Mouse (Mus musculus) hindbrain, embryonic 12.5 days (tissue): ENCODE data around the gene Agrp. TPM values are rescaled to one million over a fixed set of nuclear protein-coding genes. Genes with fewer than 3 reads are reported as not detected.

Source experiments
- ATAC-seq: fragments of 200-750 bp; cut with Nextera tagmentation; 2 replicates; pipeline ENCODE4 v1.8.0; 2017; ENCODE audit warnings: moderate TSS enrichment; ENCODE audit not compliant: low FRiP score
- H3K27ac ChIP-seq: fragments of 300-500 bp; sonication (generic); 2 replicates; pipeline ENCODE4 v1.5.1; 2016; ENCODE audit warnings: mild to moderate bottlenecking
- H3K27me3 ChIP-seq: fragments of 300-500 bp; sonication (generic); 2 replicates; pipeline ENCODE4 v1.6.1; 2016; ENCODE audit warnings: mild to moderate bottlenecking
- H3K36me3 ChIP-seq: fragments of 300-500 bp; sonication (generic); 2 replicates; pipeline ENCODE4 v1.6.1; 2016; ENCODE audit warnings: mild to moderate bottlenecking
- H3K4me1 ChIP-seq: fragments of 300-500 bp; sonication (generic); 2 replicates; pipeline ENCODE4 v1.6.1; 2016
- H3K4me2 ChIP-seq: fragments of 300-500 bp; sonication (generic); replicated peaks from 2 replicates; pipeline ENCODE4 v1.6.1; 2016; ENCODE audit warnings: mild to moderate bottlenecking
- H3K4me3 ChIP-seq: fragments of 300-500 bp; sonication (generic); 2 replicates; pipeline ENCODE4 v1.5.1; 2016; ENCODE audit warnings: mild to moderate bottlenecking
- H3K9ac ChIP-seq: fragments of 300-500 bp; sonication (generic); 2 replicates; pipeline ENCODE4 v1.6.1; 2016; ENCODE audit warnings: mild to moderate bottlenecking, moderate library complexity
- H3K9me3 ChIP-seq: fragments of 300-500 bp; sonication (generic); replicated peaks from 2 replicates; pipeline ENCODE4 v1.6.1; 2016; ENCODE audit warnings: mild to moderate bottlenecking
- WGBS: fragments of 180-500 bp; shearing (Covaris S2); methylation state at CpG from one replicate; pipeline ENCODE4 v1.1.7; 2016; 5-methylcytosine and 5-hydroxymethylcytosine counted together
- microRNA counts: library from miRNA; unstranded; fragments of <30 nt; microRNA quantifications from one replicate; lab custom pipeline; 2017
- microRNA-seq: library from miRNA; unstranded; fragments of <30 nt; microRNA quantifications from one replicate; pipeline ENCODE4, GENCODE M21; 2017
- polyA plus RNA-seq: library from polyadenylated mRNA; unstranded; fragments of >200 nt; fragmentation: Nextera tagmentation; extraction: Ambion mirVana; gene quantifications from 2 replicates; pipeline ENCODE4 v1.2.1, GENCODE M21; 2016

Agrp gene
- polyA plus RNA-seq, 1 experiment from 2014 or later: 1.3 TPM

DNA sequence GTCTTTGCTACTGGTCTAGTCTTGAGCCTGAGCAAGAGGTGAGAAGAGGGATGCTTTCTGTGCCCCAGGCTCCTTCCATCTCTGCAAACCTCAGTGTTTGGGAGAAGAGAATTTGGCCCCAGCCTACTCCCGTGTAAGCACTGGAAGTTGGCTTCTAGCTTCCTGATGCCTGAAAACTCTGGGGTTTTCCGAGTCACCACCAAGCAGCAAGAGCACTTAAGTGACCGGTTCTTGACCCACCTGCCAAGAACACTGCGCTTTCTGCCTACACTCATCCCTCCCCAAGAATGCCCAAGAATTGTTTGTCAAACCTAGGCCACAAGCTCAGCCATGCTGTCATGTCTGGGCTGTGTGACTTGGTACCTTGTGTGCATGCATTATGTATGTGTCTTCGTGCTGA, 116.7 kb downstream of the Agrp start:
- peaks cover 37% of the 10 kb centered on the region for H3K36me3 ChIP-seq
- H3K4me3 ChIP-seq: peak overlapping the region; percentile 66; the same call in 1 of the 2 replicates
- peaks cover 56% of the 10 kb centered on the region for H3K4me1 ChIP-seq
- H3K9ac ChIP-seq: peak overlapping the region; percentile 47
- H3K9me3 ChIP-seq: no peaks in the 10 kb centered on the region
- WGBS: 19% methylated on average over 5 of the region's 5 CpGs
- H3K27me3 ChIP-seq: peaks cover 11% of the 10 kb centered on the region
- H3K4me2 ChIP-seq: peak overlapping the region; percentile 96
- ATAC-seq: no peak
- peak overlapping the region; percentile 83 for H3K27ac ChIP-seq

DNA sequence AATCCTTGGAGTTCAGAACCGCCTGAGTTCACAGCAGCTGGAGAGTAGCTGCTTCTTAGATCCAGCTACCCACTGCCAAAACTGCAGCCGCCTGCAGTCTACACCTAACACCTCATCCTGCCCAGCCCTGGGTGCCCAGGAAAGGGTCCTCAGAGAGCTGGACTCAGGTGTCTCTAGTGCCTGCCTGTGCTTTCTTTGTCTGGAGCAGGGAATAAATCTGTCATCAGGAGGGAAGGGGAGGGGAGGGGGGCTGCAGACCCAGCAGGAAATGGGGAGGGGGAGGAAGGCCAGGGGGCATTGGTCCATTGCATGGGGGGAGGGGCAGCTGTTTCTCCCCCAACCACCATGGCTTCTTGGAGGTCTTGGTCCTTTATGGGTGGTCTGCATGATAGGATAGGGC, 117.6 kb downstream of the Agrp start:
- Histone ChIP-seq H3K9ac (peak overlapping the region; percentile 87), H3K9me3 (no peaks in the 10 kb centered on the region), H3K27ac (peak overlapping the region; percentile 83), H3K4me3 (peak overlapping the region; percentile 66), H3K27me3 (peaks cover 20% of the 10 kb centered on the region), H3K4me2 (peak overlapping the region; percentile 96), H3K4me1 (peaks cover 56% of the 10 kb centered on the region), H3K36me3 (peaks cover 28% of the 10 kb centered on the region)
- no peak for ATAC-seq
- 2% methylated on average over 2 of the region's 2 CpGs for WGBS

DNA sequence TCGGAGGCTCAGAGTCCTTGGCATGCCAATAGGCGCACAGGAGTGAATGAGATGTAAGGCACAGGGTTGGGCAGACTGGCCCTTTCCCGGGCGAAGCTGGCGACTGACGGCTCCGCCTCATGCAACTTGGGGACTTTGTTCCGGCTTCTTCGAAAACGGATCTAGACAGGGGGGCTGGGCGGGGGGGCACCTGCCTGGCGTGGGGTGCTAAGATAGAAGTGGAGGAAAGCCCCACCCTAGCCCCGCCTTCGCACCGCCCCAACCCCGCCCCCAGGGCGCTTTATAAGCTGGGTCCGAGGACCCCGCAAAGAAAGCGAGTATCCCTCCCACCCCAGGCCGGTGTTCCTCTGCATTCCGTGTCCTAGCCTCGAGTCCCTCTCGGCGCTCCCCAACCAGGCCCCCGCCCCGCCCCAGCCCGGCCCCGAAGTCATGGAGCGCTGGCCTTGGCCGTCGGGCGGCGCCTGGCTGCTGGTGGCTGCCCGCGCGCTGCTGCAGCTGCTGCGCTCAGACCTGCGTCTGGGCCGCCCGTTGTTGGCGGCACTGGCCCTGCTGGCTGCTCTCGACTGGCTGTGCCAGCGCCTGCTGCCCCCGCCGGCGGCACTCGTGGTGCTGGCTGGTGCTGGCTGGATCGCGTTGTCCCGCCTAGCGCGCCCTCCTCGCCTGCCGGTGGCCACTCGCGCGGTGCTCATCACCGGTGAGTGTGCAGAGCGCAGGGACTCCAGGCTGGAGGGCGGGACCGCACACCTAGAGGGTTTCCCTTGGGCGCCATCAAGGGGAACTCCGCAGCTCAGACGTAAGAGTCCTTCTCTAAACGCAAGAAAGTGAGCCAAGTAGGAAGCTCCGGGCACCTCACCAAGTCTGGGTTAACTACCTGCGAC, 118.5 kb downstream of the Agrp start, which contains the start of gene Hsd11b2:
TSS of gene Hsd11b2 (plus strand) at position 320 of the 878 bp plus-strand sequence.
- Histone ChIP-seq H3K4me3 (peak within 1 kb of the TSS; percentile 66), H3K9me3 (no peaks in the 10 kb centered on the region), H3K27me3 (peaks cover 20% of the 10 kb centered on the region), H3K27ac (peak within 1 kb of the TSS; percentile 83), H3K4me1 (peaks cover 56% of the 10 kb centered on the region), H3K9ac (peak within 1 kb of the TSS; percentile 87), H3K4me2 (peak within 1 kb of the TSS; percentile 96), H3K36me3 (peaks cover 19% of the 10 kb centered on the region)
- ATAC-seq: peak; percentile 65
- WGBS: under 1% methylated on average over 66 of the region's 68 CpGs

DNA sequence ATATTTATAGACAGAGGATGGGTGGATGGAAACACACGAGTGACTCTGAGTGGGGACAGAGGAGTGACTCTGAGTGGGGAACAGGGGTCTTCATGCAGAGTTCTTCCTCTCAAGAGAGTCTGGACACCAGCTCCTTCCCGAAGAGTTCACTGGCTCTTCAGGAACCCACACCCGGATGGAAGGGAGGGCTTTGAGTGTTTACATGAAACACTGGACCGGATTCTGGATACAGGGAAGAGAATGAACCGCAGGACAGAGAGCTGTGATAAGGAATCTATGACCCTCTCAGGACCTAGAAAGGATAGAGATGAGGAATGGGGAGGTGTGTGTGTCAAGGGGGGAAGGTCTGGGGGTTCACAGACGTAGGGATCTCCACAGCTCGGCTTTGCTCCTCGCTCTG, 119.8 kb downstream of the Agrp start:
- Histone ChIP-seq H3K4me1 (peaks cover 56% of the 10 kb centered on the region), H3K27me3 (peaks cover 20% of the 10 kb centered on the region), H3K9me3 (no peaks in the 10 kb centered on the region), H3K27ac (no peak overlapping the region), H3K4me2 (no peak overlapping the region), H3K4me3 (no peak overlapping the region), H3K36me3 (peaks cover 6% of the 10 kb centered on the region; the same call in 1 of the 2 replicates), H3K9ac (no peak overlapping the region)
- WGBS: 45% methylated on average over 8 of the region's 8 CpGs
- ATAC-seq: no peak

MicroRNAs encoded within 50 kb of the gene (microRNA counts, 519-probe panel; counts per million panel counts)
- microRNA mmu-miR-1966 (lab: Ali Mortazavi, UCI): 3,178 counts per million, percentile 71 among the panel's probes with 10 or more counts

Small RNA genes lying within 50 kb of the gene (microRNA-seq; reads per million reads assigned to microRNA genes)
- not detected for gene Mir1966

Other genes with a start within 250 kb of the Agrp start
- gene Kctd19, start 223.9 kb downstream of the Agrp start, polyA plus RNA-seq: 0.08 TPM in 1 of 2 replicates, not detected in the other
- 2.1 and 3.1 TPM in 2 replicates for gene Lrrc36, start 223.8 kb downstream of the Agrp start, polyA plus RNA-seq
- gene Tppp3, start 165.9 kb downstream of the Agrp start, polyA plus RNA-seq: 162 and 186 TPM in 2 replicates
- gene Zdhhc1, start 140.5 kb downstream of the Agrp start, polyA plus RNA-seq: 35.8 and 36.1 TPM in 2 replicates
- 24.2 and 24.7 TPM in 2 replicates for gene Hsd11b2, start 118.6 kb downstream of the Agrp start, polyA plus RNA-seq
- 117 and 127 TPM in 2 replicates for gene Atp6v0d1, start 71.3 kb downstream of the Agrp start, polyA plus RNA-seq
- 21.7 and 22.6 TPM in 2 replicates for gene Ripor1, start 32.1 kb downstream of the Agrp start, polyA plus RNA-seq
- 132 and 139 TPM in 2 replicates for gene Ctcf, start 825 bp downstream of the Agrp start, polyA plus RNA-seq
- 9.7 and 11.8 TPM in 2 replicates for gene Carmil2, start 48.9 kb upstream of the Agrp start, polyA plus RNA-seq
- gene Acd, start 63.7 kb upstream of the Agrp start, polyA plus RNA-seq: 79.1 and 88.0 TPM in 2 replicates
- gene Pard6a, start 63.8 kb upstream of the Agrp start, polyA plus RNA-seq: 29.5 and 29.7 TPM in 2 replicates
- 0.39 TPM in 1 of 2 replicates, not detected in the other for gene 4933405L10Rik, start 70.3 kb upstream of the Agrp start, polyA plus RNA-seq
- 22.4 and 23.6 TPM in 2 replicates for gene Enkd1, start 70.8 kb upstream of the Agrp start, polyA plus RNA-seq
- gene Gfod2, start 121.3 kb upstream of the Agrp start, polyA plus RNA-seq: 63.8 and 68.1 TPM in 2 replicates
- gene Ranbp10, start 190.0 kb upstream of the Agrp start, polyA plus RNA-seq: 12.8 and 14.6 TPM in 2 replicates
- gene Tsnaxip1, start 190.3 kb upstream of the Agrp start, polyA plus RNA-seq: 0.84 and 1.5 TPM in 2 replicates
- 63.8 and 64.5 TPM in 2 replicates for gene Cenpt, start 215.9 kb upstream of the Agrp start, polyA plus RNA-seq
- 74.3 and 77.8 TPM in 2 replicates for gene Thap11, start 217.7 kb upstream of the Agrp start, polyA plus RNA-seq
- 241 and 248 TPM in 2 replicates for gene Nutf2, start 223.2 kb upstream of the Agrp start, polyA plus RNA-seq
- 69.3 and 72.1 TPM in 2 replicates for gene Edc4, start 243.5 kb upstream of the Agrp start, polyA plus RNA-seq